Mouse (Mus musculus): ENCODE data around the gene Serhl.

Gene Serhl

DNA sequence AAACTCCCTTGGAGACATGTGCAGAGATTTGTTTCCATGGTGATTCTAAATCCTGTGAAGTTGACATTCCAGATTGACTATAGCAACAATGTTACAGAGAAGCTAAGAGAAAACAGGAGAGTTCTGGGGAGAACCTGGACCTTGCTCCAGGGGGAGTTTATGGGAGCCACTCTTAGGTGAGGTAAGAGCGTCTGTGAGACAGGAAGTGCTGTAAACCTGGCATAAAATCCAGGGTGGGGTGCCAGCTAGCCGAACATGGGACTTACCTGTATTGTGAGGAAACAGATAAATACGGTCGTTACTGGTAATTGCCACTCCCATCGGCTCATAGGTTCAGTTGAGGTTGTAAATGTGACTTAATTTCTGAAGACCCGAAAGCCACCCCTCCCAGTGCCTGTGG, 17.1 kb downstream of the Serhl start:
- TF ChIP-seq GATA4 (IDR thresholded peaks at IDR 0.05; ENCODE audit: insufficient replicate concordance, low read length) = no peak

DNA sequence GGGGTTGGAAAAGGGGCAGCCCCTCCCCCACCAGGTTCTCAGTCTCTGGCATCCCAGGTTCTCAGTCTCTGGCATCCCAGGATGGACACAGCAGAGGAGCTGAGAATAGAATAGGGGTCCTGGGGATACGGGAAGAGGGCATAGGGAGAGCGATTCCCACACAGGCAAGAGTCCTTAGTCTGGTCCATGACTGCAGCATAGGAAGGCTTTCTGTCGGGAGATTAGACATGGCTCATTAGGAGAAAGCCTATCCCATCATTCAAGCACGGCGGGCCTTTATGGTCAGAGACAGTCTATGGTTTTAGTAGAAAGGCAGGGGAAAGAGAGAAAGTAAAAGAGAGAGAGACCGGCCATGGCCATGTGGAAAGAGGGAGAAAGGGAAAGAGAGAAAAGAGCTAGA, 18.5 kb downstream of the Serhl start:
- no peak for TF ChIP-seq GATA4 (IDR thresholded peaks at IDR 0.05; ENCODE audit: insufficient replicate concordance, low read length)

GRCm38 (mm10) chr15:83111290-83111689, 22.0 kb downstream of the Serhl start:
- TF ChIP-seq GATA4 (IDR thresholded peaks at IDR 0.05; ENCODE audit: insufficient replicate concordance, low read length) = no peak

GRCm38 (mm10) chr15:83111874-83112273, 22.6 kb downstream of the Serhl start:
- no peak for TF ChIP-seq GATA4 (IDR thresholded peaks at IDR 0.05; ENCODE audit: insufficient replicate concordance, low read length)

DNA sequence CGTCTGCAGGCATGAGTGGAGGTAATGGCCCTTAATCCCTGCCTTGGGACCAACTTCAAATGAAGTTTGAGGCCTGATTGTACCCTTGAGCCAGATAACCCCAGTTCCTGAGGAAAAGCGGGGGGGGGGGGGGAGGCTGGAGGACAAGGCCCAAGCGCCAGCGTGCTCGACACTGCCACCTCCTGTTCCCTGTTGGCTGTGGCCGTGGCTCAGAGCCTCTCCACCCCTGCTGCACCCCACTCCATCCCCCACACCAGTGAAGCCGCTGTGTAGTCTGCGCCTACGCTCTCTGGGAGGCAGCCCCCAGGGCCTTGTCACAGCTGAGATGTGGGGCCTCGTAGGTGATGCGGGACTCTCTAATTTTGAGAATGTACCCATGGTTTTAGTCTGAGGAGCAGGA, 23.6 kb downstream of the Serhl start:
- peak; percentile 75; the same call in 1 of the 2 replicates for TF ChIP-seq GATA4 (IDR thresholded peaks at IDR 0.05; ENCODE audit: insufficient replicate concordance, low read length)

DNA sequence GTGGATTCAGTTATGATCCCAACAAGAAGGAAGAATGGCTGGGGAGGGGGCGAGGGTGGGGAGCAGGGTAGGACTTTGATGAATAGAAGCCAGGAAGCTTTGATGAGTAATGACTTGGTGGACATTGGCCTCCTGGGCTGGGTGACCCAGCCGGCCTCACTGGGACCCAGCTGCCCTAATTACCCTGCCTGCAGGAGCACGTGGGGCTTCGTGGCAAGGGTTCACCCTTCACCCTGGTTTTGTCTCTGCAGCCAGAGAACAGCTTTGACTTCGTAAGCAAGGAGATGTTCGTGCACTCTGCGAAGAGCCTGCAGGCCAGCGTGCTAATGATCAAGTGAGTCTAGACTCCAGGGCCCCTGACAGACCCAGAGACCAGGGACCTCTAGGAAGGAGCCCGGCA, 24.8 kb downstream of the Serhl start:
- no peak for TF ChIP-seq GATA4 (IDR thresholded peaks at IDR 0.05; ENCODE audit: insufficient replicate concordance, low read length)

GRCm38 (mm10) chr15:83115071-83115470, 25.8 kb downstream of the Serhl start:
- TF ChIP-seq GATA4 (IDR thresholded peaks at IDR 0.05; ENCODE audit: insufficient replicate concordance, low read length) = no peak

GRCm38 (mm10) chr15:83118360-83118759, 29.1 kb downstream of the Serhl start:
- TF ChIP-seq GATA4 (IDR thresholded peaks at IDR 0.05; ENCODE audit: insufficient replicate concordance, low read length) = no peak

- no peak for TF ChIP-seq GATA4 (IDR thresholded peaks at IDR 0.05; ENCODE audit: insufficient replicate concordance, low read length)
Observed at GRCm38 (mm10) chr15:83121709-83122565, 32.6 kb downstream of the Serhl start.

DNA sequence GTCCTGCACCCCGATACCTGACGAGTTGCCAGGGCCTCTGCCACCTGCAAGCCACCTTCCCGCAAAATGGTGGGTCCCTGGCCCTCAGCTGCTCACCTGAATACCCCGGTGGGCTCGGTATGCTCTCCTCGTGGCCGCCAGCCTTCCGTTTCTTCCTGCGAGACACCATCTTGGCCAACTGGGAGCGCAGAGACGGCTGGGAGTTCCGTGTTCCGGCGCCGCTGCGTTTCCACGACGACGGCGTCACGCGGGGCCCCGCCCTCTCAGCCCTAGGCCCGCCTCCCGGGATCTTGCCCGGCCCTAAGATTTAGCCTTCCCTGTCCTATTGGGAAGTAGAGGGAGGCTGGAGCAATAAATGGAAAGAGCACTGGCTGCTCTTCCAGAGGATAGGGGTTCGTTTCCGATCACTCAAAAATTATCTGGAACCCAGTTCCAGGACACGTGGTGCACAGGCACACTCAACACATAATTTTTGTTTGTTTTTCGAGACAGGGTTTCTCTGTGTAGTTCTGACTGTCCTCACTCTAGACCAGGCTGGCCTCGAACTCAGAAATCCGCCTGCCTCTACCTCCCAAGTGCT, 33.4 kb downstream of the Serhl start, which contains the start of gene Rrp7a:
Rrp7a (minus strand) TSS at position 236 of the 580 bp plus-strand sequence.
- no peak for TF ChIP-seq GATA4 (IDR thresholded peaks at IDR 0.05; ENCODE audit: insufficient replicate concordance, low read length)

GRCm38 (mm10) chr15:83124625-83125024, 35.3 kb downstream of the Serhl start:
- no peak for TF ChIP-seq GATA4 (IDR thresholded peaks at IDR 0.05; ENCODE audit: insufficient replicate concordance, low read length)

GRCm38 (mm10) chr15:83126582-83126981, 37.3 kb downstream of the Serhl start:
- no peak for TF ChIP-seq GATA4 (IDR thresholded peaks at IDR 0.05; ENCODE audit: insufficient replicate concordance, low read length)

GRCm38 (mm10) chr15:83129530-83130231, 40.4 kb downstream of the Serhl start:
- no peak for TF ChIP-seq GATA4 (IDR thresholded peaks at IDR 0.05; ENCODE audit: insufficient replicate concordance, low read length)

GRCm38 (mm10) chr15:83134671-83135070, 45.4 kb downstream of the Serhl start:
- no peak for TF ChIP-seq GATA4 (IDR thresholded peaks at IDR 0.05; ENCODE audit: insufficient replicate concordance, low read length)

- TF ChIP-seq GATA4 (IDR thresholded peaks at IDR 0.05; ENCODE audit: insufficient replicate concordance, low read length) = no peak
Observed at GRCm38 (mm10) chr15:83135654-83136053, 46.3 kb downstream of the Serhl start.

GRCm38 (mm10) chr15:83142861-83143260, 53.6 kb downstream of the Serhl start:
- TF ChIP-seq GATA4 (IDR thresholded peaks at IDR 0.05; ENCODE audit: insufficient replicate concordance, low read length) = no peak
